ENCODE assay signal across 11 mouse cellular contexts in the genomic region with DNA sequence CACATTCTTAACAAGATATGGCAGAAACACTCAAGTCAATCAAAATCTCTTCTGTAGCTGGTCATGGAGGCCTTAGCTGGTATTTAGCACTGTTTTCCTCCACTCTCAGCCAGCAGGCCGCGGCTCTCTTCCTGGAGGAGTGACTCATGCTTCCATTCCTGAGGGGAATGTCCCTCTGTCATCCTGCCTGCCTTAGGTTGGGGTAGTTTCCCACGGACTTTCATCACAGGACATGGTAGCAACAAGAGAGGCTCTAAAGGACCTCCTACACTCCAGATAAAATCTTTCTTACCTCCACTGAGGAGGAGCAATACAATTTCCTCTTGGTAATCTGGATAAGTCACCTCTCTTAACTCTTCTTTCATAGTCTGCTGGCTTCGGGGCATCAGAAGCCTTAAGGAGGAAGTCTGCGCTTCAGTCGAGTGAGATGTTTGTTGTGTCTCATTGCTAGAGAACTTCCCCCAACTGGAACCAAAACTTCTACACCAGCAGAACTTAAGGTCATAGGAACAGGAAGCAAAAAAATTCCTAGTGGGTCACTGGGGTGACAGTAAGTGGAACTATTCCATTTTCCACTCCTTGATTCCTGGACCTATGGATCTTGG. TPM values are rescaled to one million over a fixed set of nuclear protein-coding genes. Genes with fewer than 3 reads are reported as not detected.
DNase-seq lines count a peak whose midpoint lies in the region; ATAC-seq and TF ChIP-seq lines count a peak whose summit lies in the region.
"Had no signal": no experiment of that assay in that cellular context is flagged by ENCODE, and none has a peak within 500 bp of the region (broad histone marks: within the 10 kb centered on the region; RNA-seq: fewer than 3 reads in every experiment).

No protein-coding gene starts in this region.

- no peak overlapping the region for H3K9ac ChIP-seq in kidney, postnatal 0 days (ENCODE audit: low read depth, low read length)
- H3K9ac ChIP-seq in liver, postnatal 0 days (replicated peaks) = no peak overlapping the region

- DNase-seq in kidney, postnatal 0 days (ENCODE audit: low spot score) = peak; percentile 50
- DNase-seq in kidney, postnatal 14 days = no peak
- peak; percentile 70 for DNase-seq in NIH3T3 (ENCODE audit: low read depth)
- no peak for DNase-seq in liver, postnatal 0 days
- DNase-seq in natural killer cell, adult 2 months (ENCODE audit: low spot score in 2 of 2) = no peak
- DNase-seq in ovary, postnatal 10 days (ENCODE audit: low spot score) = no peak
- no peak for DNase-seq in embryo, embryonic 10.5 days (ENCODE audit: low spot score)
- DNase-seq: gastrocnemius, postnatal 25 days had no signal

- no peaks in the 10 kb centered on the region for H3K27me3 ChIP-seq in kidney, postnatal 0 days (ENCODE audit: insufficient read depth, low read length)
- H3K27me3 ChIP-seq in liver, postnatal 0 days (ENCODE audit: insufficient read depth, low read length) = no peaks in the 10 kb centered on the region

- no peak for TF ChIP-seq EP300 in liver, postnatal 0 days (IDR thresholded peaks at IDR 0.05; ENCODE audit: low read depth)

- H3K4me2 ChIP-seq in kidney, postnatal 0 days (ENCODE audit: low read length) = no peak overlapping the region
- no peak overlapping the region for H3K4me2 ChIP-seq in liver, postnatal 0 days (ENCODE audit: low read depth, low read length)

- no peak for ATAC-seq in kidney, postnatal 0 days (replicated peaks; ENCODE audit: low FRiP score, low read depth)
- ATAC-seq in granulocyte monocyte progenitor cell, adult 5-6 weeks (replicated peaks; ENCODE audit: poor library complexity, severe bottlenecking) = peak; percentile 60
- peak; percentile 48 for ATAC-seq in liver, postnatal 0 days

- no peaks in the 10 kb centered on the region for H3K9me3 ChIP-seq in kidney, postnatal 0 days (replicated peaks; ENCODE audit: low read length)
- H3K9me3 ChIP-seq in liver, postnatal 0 days (ENCODE audit: low read length) = no peaks in the 10 kb centered on the region

- H3K4me3 ChIP-seq in kidney, postnatal 0 days (replicated peaks; ENCODE audit: low read depth, low read length) = no peak overlapping the region
- no peak overlapping the region for H3K4me3 ChIP-seq in liver, postnatal 0 days (ENCODE audit: low read depth, low read length)

- H3K27ac ChIP-seq in kidney, postnatal 0 days = peak overlapping the region; percentile 33; the same call in 1 of the 2 replicates
- H3K27ac ChIP-seq in liver, postnatal 0 days (ENCODE audit: low read depth) = peak overlapping the region; percentile 55; the same call in 1 of the 2 replicates

- TF ChIP-seq CTCF in kidney, postnatal 0 days (IDR thresholded peaks at IDR 0.05; ENCODE audit: low read depth) = no peak
- no peak for TF ChIP-seq CTCF in liver, postnatal 0 days (IDR thresholded peaks at IDR 0.05; ENCODE audit: low read depth)

- peaks cover 10% of the 10 kb centered on the region; the same call in 1 of the 2 replicates for H3K4me1 ChIP-seq in kidney, postnatal 0 days (replicated peaks; ENCODE audit: insufficient read depth, low read length)
- H3K4me1 ChIP-seq in liver, postnatal 0 days (ENCODE audit: insufficient read depth) = peaks cover 13% of the 10 kb centered on the region; the same call in 1 of the 2 replicates

- H3K36me3 ChIP-seq in kidney, postnatal 0 days (ENCODE audit: insufficient read depth, low read length) = no peaks in the 10 kb centered on the region
- H3K36me3 ChIP-seq in liver, postnatal 0 days (replicated peaks; ENCODE audit: insufficient read depth, low read length) = no peaks in the 10 kb centered on the region

- WGBS in kidney, postnatal 0 days = 53% methylated on average over 6 of the region's 6 CpGs
- 35% methylated on average over 6 of the region's 6 CpGs for WGBS in liver, postnatal 0 days (ENCODE audit: insufficient replicate concordance)

RNA-seq across cellular contexts. Expression of a gene that starts 15.7 kb away (rescaled TPM):
- polyA plus RNA-seq in kidney, postnatal 0 days (2015; fragmentation: Nextera tagmentation; extraction: Ambion mirVana) = 15.9 and 17.2 TPM in 2 replicates
- 14.9 and 23.6 TPM in 2 replicates for total RNA-seq in granulocyte monocyte progenitor cell, adult 5-6 weeks (2014; fragmentation: Nextera tagmentation)
- 10.9 and 11.2 TPM in 2 replicates for total RNA-seq in granulocyte monocyte progenitor cell, adult 5-6 weeks (2017)
- 3.8 and 4.0 TPM in 2 replicates for polyA plus RNA-seq in liver, postnatal 0 days (2015; fragmentation: Nextera tagmentation; extraction: Ambion mirVana)

RNA-seq across cellular contexts. Expression of a gene that starts 28.7 kb away (rescaled TPM):
- polyA plus RNA-seq in kidney, postnatal 0 days (2015; fragmentation: Nextera tagmentation; extraction: Ambion mirVana) = 3.9 and 4.5 TPM in 2 replicates
- not detected in 2 replicates for total RNA-seq in granulocyte monocyte progenitor cell, adult 5-6 weeks (2014; fragmentation: Nextera tagmentation)
- not detected in 2 replicates for total RNA-seq in granulocyte monocyte progenitor cell, adult 5-6 weeks (2017)
- 0.85 and 1.1 TPM in 2 replicates for polyA plus RNA-seq in liver, postnatal 0 days (2015; fragmentation: Nextera tagmentation; extraction: Ambion mirVana)

RNA-seq across cellular contexts. Expression of a gene that starts 31.9 kb away (rescaled TPM):
- not detected in 2 replicates for polyA plus RNA-seq in kidney, postnatal 0 days (2015; fragmentation: Nextera tagmentation; extraction: Ambion mirVana)
- total RNA-seq in granulocyte monocyte progenitor cell, adult 5-6 weeks (2014; fragmentation: Nextera tagmentation) = not detected in 2 replicates
- not detected in 2 replicates for total RNA-seq in granulocyte monocyte progenitor cell, adult 5-6 weeks (2017)
- polyA plus RNA-seq in liver, postnatal 0 days (2015; fragmentation: Nextera tagmentation; extraction: Ambion mirVana) = 0.13 and 38.9 TPM in 2 replicates
- total RNA-seq: gastrocnemius, postnatal 25 days; left cerebral cortex, postnatal 14 days had no signal
- polyA plus RNA-seq: stomach, embryonic 14.5 days had no signal

Comparison
In these comparisons a context has a peak if more than half of its experiments do, and no peak if none do; other contexts are left out.
1. DNase-seq: peak in kidney, postnatal 0 days (single experiment) and NIH3T3 (single experiment); none in kidney, postnatal 14 days (single experiment), liver, postnatal 0 days (single experiment), natural killer cell, adult 2 months (0 of 2), ovary, postnatal 10 days (single experiment) and embryo, embryonic 10.5 days (single experiment).